Mouse (Mus musculus) G1E (cell line): ENCODE measurements around the gene Cptp.

Source experiments
- CTCF ChIP-seq: IDR thresholded peaks from 2 replicates; pipeline ENCODE4 v1.5.1; 2012; ENCODE audit warnings: low read depth, low read length, inconsistent platforms, mixed read lengths
- TAL1 ChIP-seq: conservative IDR thresholded peaks from 2 replicates; pipeline ENCODE4 v1.6.1; 2012; ENCODE audit warnings: low read depth, low read length, inconsistent platforms, mixed read lengths

GRCm38 (mm10) chr4:155843231-155843630 is 26.0 kb downstream of the Cptp start:
- TF ChIP-seq TAL1 (no peak), CTCF (no peak)
